Mouse (Mus musculus): ENCODE measurements around the gene Gucy1a1. TPM values are rescaled to one million over a fixed set of nuclear protein-coding genes. Genes with fewer than 3 reads are reported as not detected.

Gene Gucy1a1
- polyA plus RNA-seq, 1 experiment: 45.0 TPM

DNA sequence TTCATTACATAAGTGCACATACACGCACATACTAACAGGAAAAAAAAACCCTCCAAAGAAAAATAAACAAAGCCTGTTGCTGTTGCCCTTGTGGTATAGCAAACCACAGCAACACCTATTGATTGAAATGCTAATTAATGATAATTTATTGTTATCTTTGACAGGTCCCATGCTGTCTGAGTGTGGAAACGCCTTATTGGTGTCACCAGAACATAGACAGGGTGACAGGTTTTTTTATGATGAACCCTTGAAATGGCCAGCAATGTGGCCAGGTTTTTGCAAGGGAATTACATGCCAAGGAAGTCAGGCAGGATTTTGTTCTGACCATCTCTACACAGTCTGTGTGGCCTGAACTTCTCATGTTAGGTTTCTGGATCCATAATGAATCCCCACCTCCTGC is 93.6 kb downstream of the Gucy1a1 start:
- Histone ChIP-seq H3K4me3 (ENCODE audit: insufficient read depth, low read length) (no peak overlapping the region), H3K27ac (ENCODE audit: insufficient read depth, low read length) (no peak overlapping the region), H3K4me1 (ENCODE audit: control insufficient read depth, insufficient read depth, low read length) (peaks cover 3% of the 10 kb centered on the region; the same call in 1 of the 2 replicates)
- TF ChIP-seq POLR2A (IDR thresholded peaks at IDR 0.05; ENCODE audit: extremely low read depth, insufficient read depth, low read length) (no peak), CTCF (IDR thresholded peaks at IDR 0.05; ENCODE audit: extremely low read depth, insufficient read depth, low read length) (no peak)

DNA sequence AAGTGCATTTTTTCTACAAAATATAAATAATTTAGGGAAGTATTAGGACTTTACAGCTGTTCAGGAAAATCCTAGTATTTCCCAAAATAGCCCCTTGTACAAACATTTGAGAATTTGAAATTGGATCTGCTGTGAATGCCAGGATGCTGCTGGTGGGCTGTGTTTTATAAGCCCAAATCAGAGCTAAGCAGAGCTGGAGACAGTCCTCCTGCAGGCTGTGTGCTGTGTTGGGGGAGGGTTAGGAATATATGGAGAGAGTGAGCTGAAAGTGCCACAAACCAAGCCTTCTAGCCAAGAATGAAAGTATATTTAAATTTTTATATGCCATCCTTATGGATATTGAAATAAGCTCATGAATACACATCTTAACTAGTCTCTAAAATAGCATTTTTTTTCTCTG is 94.1 kb downstream of the Gucy1a1 start:
- H3K4me3 ChIP-seq (ENCODE audit: insufficient read depth, low read length): no peak overlapping the region
- TF ChIP-seq POLR2A (IDR thresholded peaks at IDR 0.05; ENCODE audit: extremely low read depth, insufficient read depth, low read length) (no peak), CTCF (IDR thresholded peaks at IDR 0.05; ENCODE audit: extremely low read depth, insufficient read depth, low read length) (no peak)
- peaks cover 3% of the 10 kb centered on the region for H3K4me1 ChIP-seq (ENCODE audit: control insufficient read depth, insufficient read depth, low read length)
- H3K27ac ChIP-seq (ENCODE audit: insufficient read depth, low read length): no peak overlapping the region

DNA sequence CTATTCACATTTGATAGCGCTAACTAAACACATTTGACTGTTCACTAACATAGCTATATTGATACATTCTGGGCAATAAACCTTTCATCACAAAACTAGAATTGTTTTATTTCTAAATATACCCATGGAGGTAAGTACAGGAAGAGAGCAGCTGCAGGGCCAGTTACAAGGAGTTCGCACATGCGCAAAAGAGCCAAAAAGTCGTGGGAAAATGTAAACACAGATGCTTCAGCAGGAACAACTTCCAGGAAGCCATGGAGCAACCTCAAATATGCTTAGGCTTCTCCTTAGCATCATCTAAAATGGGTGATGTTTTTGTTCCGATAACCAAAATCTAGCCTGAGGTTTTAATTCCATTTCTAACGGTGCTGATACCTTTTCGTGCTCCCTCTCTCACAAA is 96.9 kb downstream of the Gucy1a1 start:
- TF ChIP-seq CTCF (IDR thresholded peaks at IDR 0.05; ENCODE audit: extremely low read depth, insufficient read depth, low read length) (no peak), POLR2A (IDR thresholded peaks at IDR 0.05; ENCODE audit: extremely low read depth, insufficient read depth, low read length) (no peak)
- Histone ChIP-seq H3K4me1 (ENCODE audit: control insufficient read depth, insufficient read depth, low read length) (peaks cover 6% of the 10 kb centered on the region), H3K27ac (ENCODE audit: insufficient read depth, low read length) (no peak overlapping the region), H3K4me3 (ENCODE audit: insufficient read depth, low read length) (no peak overlapping the region)

DNA sequence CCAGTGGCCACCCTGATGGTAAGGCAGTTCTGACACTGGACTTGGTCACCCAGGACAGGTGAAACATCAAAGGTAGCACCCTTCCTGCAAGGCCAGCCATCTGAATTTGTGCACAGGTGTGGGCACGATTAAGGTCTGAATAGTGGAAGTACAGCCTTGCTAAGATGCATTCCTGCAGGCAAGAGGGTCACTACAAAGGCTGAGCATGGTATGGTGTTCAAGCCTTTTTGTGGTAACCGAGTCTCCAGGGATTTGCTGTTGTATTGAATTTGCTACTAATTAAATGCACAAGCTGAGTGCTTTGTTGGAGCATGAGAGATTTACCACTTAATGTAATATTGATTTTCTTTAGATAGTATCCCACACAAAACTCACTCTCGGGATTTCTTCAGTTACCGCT is 97.5 kb downstream of the Gucy1a1 start:
- Histone ChIP-seq H3K4me1 (ENCODE audit: control insufficient read depth, insufficient read depth, low read length) (peaks cover 8% of the 10 kb centered on the region), H3K4me3 (ENCODE audit: insufficient read depth, low read length) (no peak overlapping the region), H3K27ac (ENCODE audit: insufficient read depth, low read length) (no peak overlapping the region)
- TF ChIP-seq CTCF (IDR thresholded peaks at IDR 0.05; ENCODE audit: extremely low read depth, insufficient read depth, low read length) (no peak), POLR2A (IDR thresholded peaks at IDR 0.05; ENCODE audit: extremely low read depth, insufficient read depth, low read length) (no peak)

DNA sequence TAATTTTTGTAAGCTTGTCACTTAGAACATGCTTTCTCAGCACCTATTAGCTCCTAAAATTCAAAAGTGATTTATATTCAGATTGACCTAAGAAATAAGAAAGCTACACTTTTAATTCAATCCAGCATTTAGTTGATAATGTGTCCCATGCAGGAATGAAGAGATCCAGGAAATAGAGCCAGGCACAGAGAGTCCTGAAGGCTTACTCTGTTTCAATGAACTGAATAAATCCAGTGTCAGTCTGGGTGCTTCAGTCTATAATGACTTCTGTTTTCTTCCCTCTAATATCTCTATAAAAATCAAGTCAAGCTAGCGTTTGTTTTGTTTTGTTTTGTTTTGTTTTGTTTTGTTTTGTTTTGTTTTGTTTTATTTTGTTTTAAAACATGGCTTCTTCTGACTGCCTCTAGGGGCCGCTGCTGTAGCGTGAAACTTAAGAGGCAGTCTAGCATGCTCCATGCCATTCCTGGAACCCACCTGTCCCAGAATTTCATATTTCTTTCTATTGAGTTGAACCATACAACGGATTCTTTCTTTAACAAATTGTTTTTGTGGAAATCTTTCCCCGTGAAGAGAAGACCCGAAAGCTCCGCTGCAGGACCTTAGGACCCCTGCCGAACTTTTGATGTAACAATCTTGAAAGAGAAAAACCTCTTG is 98.4 kb downstream of the Gucy1a1 start:
- no peak overlapping the region for H3K27ac ChIP-seq (ENCODE audit: insufficient read depth, low read length)
- TF ChIP-seq POLR2A (IDR thresholded peaks at IDR 0.05; ENCODE audit: extremely low read depth, insufficient read depth, low read length) (no peak), CTCF (IDR thresholded peaks at IDR 0.05; ENCODE audit: extremely low read depth, insufficient read depth, low read length) (peak; percentile 77)
- H3K4me3 ChIP-seq (ENCODE audit: insufficient read depth, low read length): no peak overlapping the region
- peaks cover 8% of the 10 kb centered on the region for H3K4me1 ChIP-seq (ENCODE audit: control insufficient read depth, insufficient read depth, low read length)

DNA sequence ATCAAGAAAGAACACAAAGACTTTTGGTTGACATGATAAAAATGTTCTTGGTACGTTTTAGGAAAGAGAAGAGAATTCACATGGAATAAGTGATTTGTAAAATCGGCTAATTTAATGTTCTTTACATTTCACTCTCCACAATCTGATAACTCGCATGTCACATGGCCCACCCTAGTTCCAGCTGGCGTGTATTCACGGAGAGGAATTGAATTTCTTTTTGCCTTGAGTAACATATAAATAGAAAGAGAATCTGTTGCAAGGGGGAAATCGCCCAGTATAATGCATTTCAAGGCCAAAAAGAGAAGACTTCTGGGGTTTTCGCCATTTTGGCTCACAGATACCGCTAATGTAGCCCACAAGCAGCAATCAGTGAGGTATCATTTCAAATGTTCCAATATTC is 99.5 kb downstream of the Gucy1a1 start:
- no peak for TF ChIP-seq CTCF (IDR thresholded peaks at IDR 0.05; ENCODE audit: extremely low read depth, insufficient read depth, low read length)
- TF ChIP-seq POLR2A (IDR thresholded peaks at IDR 0.05; ENCODE audit: extremely low read depth, insufficient read depth, low read length): no peak
- H3K4me3 ChIP-seq (ENCODE audit: insufficient read depth, low read length): no peak overlapping the region
- H3K4me1 ChIP-seq (ENCODE audit: control insufficient read depth, insufficient read depth, low read length): peaks cover 5% of the 10 kb centered on the region
- no peak overlapping the region for H3K27ac ChIP-seq (ENCODE audit: insufficient read depth, low read length)

DNA sequence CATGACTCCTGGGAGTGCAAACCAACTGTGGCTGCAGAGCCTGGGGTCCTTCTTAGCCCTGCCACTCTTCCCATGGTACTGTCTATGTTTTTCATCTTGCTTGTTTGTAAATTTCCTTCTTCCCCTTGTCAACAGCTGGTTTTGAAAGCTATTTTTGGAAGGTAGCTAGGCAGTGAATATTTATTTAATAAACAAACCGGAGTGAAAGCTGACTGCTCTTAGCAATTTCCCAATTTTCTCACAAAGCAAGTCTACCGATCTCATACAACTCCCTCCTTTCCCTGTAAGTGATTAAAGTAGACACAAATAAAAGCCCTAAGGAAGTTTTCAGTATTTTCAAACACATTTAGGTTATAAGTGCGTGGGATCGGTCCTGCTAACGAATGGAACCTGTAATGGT is 100.7 kb downstream of the Gucy1a1 start:
- no peak overlapping the region for H3K27ac ChIP-seq (ENCODE audit: insufficient read depth, low read length)
- no peak for TF ChIP-seq POLR2A (IDR thresholded peaks at IDR 0.05; ENCODE audit: extremely low read depth, insufficient read depth, low read length)
- no peak for TF ChIP-seq CTCF (IDR thresholded peaks at IDR 0.05; ENCODE audit: extremely low read depth, insufficient read depth, low read length)
- peaks cover 5% of the 10 kb centered on the region for H3K4me1 ChIP-seq (ENCODE audit: control insufficient read depth, insufficient read depth, low read length)
- H3K4me3 ChIP-seq (ENCODE audit: insufficient read depth, low read length): no peak overlapping the region

DNA sequence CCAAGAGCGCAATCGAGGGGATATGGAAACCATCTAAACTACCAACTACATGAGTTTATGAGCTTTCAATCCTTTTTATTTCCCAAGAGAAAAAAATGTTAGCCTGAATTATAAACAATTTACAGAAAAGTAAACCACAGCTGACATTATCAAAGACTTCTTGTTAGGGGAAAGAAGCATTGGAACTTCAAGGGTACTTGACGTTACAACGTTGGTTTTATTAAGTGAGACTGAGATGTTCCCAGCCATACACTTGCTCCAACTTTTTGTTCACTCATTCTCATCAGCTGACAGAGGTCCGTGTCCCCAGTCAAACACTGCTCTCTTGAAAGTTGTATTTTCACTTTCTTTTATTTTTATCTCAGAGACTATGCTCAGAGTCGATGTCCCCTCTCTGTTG is 101.9 kb downstream of the Gucy1a1 start:
- TF ChIP-seq CTCF (IDR thresholded peaks at IDR 0.05; ENCODE audit: extremely low read depth, insufficient read depth, low read length) (no peak), POLR2A (IDR thresholded peaks at IDR 0.05; ENCODE audit: extremely low read depth, insufficient read depth, low read length) (no peak)
- Histone ChIP-seq H3K4me3 (ENCODE audit: insufficient read depth, low read length) (no peak overlapping the region), H3K4me1 (ENCODE audit: control insufficient read depth, insufficient read depth, low read length) (peaks cover 5% of the 10 kb centered on the region), H3K27ac (ENCODE audit: insufficient read depth, low read length) (no peak overlapping the region)

Other genes with a start within 250 kb of the Gucy1a1 start
- 26.2 and 26.5 TPM in 2 replicates for gene Ctso, start 213.2 kb downstream of the Gucy1a1 start, polyA plus RNA-seq (2012; rRNA removed)
- gene Tdo2, start 169.6 kb downstream of the Gucy1a1 start, polyA plus RNA-seq (2012; rRNA removed): 0.52 and 1.6 TPM in 2 replicates
- not detected in 2 replicates for gene Asic5, start 163.5 kb downstream of the Gucy1a1 start, polyA plus RNA-seq (2012; rRNA removed)
- 120 and 121 TPM in 2 replicates for gene Gucy1b1, start 71.1 kb downstream of the Gucy1a1 start, polyA plus RNA-seq (2012; rRNA removed)
- gene Map9, start 212.3 kb upstream of the Gucy1a1 start, polyA plus RNA-seq (2012; rRNA removed): 37.4 and 40.2 TPM in 2 replicates

Data from cortical plate, adult 2 months (tissue).